Mouse (Mus musculus) bone marrow, adult 2 months (tissue): ENCODE measurements around the gene Pskh1. TPM values are rescaled to one million over a fixed set of nuclear protein-coding genes. Genes with fewer than 3 reads are reported as not detected.
A peak's percentile ranks its signal among the peaks of the same experiment; 100 is the strongest.

Experiments
- H3K27ac ChIP-seq: fragments of 200-500 bp; 2 replicates; pipeline ENCODE4 v1.5.1; 2012; ENCODE audit warnings: low read depth, mild to moderate bottlenecking, control low read depth, inconsistent platforms, low read length; ENCODE audit not compliant: control insufficient read depth, poor library complexity, insufficient read depth
- H3K4me1 ChIP-seq: fragments of 200-500 bp; 2 replicates; pipeline ENCODE4 v1.6.1; 2011; ENCODE audit warnings: low read length; ENCODE audit not compliant: control insufficient read depth, insufficient read depth
- H3K4me3 ChIP-seq: fragments of 200-500 bp; replicated peaks from 2 replicates; pipeline ENCODE3; 2011; ENCODE audit warnings: mild to moderate bottlenecking, low read depth, low read length, control low read depth; ENCODE audit not compliant: control insufficient read depth
- CTCF ChIP-seq: fragments of 200-500 bp; IDR thresholded peaks from 2 replicates; pipeline ENCODE4 v1.5.1; 2011; ENCODE audit warnings: low read length, control low read depth; ENCODE audit not compliant: control insufficient read depth, insufficient read depth
- POLR2A ChIP-seq: fragments of 200-500 bp; IDR thresholded peaks from 2 replicates; pipeline ENCODE4 v1.6.1; 2011; ENCODE audit warnings: low read depth, mild to moderate bottlenecking, control low read depth, low read length, borderline replicate concordance; ENCODE audit not compliant: control insufficient read depth
- WGBS: fragments of 180-500 bp; shearing (Covaris S2); methylation state at CpG from one replicate; pipeline ENCODE4 v1.1.7; 2018; 5-methylcytosine and 5-hydroxymethylcytosine counted together
- polyA plus RNA-seq: library from polyadenylated mRNA; stranded (reverse); fragments of >200 nt; gene quantifications from 2 replicates; pipeline ENCODE4 v1.2.4, GENCODE M21; 2011; ENCODE audit warnings: low replicate concordance; ENCODE audit not compliant: missing spikeins, insufficient read depth, insufficient read length

Gene Pskh1
- polyA plus RNA-seq, 1 experiment, result 2.9 TPM

DNA sequence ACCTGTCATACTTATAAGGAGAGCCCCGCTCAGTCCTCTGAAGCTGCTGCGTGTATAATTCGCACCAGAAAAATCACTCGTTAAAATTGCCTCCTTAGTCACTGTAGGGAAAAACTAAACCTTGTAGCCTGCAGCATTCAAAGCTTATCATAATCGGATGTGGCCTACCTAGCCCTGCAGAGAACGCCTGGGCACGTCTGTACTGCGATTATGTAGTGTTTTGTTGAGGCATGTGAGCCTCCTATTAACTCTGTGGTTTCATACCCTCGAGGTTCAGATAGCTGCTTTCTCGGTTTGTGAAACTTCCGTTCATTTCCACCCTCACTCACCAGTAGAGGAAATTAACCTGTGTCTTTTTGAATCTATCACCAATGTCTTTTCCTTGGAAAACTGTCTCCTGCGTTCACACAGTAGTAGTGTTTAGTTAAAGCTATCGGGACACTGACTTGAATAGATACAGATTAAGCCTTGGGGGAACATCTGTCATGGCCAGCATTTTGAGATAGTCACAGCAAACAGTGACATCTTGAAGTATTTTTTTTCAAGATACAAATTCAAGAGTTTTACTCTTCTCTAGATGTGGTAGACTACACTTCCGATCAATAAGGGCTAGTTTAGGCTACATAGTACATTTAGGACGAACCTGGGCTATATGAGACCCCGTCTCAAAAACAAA is 838 bp downstream of the Pskh1 start:
- TF ChIP-seq POLR2A, result no peak
- no peak for TF ChIP-seq CTCF
- H3K4me3 ChIP-seq, result peak overlapping the region; percentile 96
- 18% methylated on average over 16 of the region's 16 CpGs for WGBS
- H3K4me1 ChIP-seq, result peaks cover 1% of the 10 kb centered on the region
- peak overlapping the region; percentile 90 for H3K27ac ChIP-seq

DNA sequence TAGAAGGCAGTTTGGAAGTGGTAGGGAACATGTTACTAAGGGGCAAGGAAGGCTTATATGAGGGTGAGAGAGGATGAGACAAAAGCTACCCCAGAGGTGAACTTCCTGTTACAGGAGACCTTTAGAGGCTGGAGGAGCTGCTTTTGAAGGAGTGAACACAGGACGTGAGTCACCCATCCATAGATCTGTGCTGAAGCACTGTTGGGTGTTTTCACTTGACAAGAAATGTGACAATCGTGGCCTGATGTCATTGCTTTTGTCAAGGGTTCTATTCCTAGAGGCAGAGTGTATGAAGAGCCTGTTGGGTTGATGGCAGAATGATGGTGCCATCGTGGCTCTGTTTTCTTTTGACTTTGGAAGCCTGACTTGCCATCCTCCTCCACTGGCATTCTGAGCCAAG is 19.1 kb downstream of the Pskh1 start:
- no peak overlapping the region for H3K4me3 ChIP-seq
- TF ChIP-seq CTCF, result no peak
- no peak for TF ChIP-seq POLR2A
- H3K4me1 ChIP-seq, result no peaks in the 10 kb centered on the region; the same call in 1 of the 2 replicates
- 76% methylated on average over 3 of the region's 3 CpGs for WGBS
- no peak overlapping the region for H3K27ac ChIP-seq

- TF ChIP-seq POLR2A, result no peak
- no peak for TF ChIP-seq CTCF
- Histone ChIP-seq H3K27ac (no peak overlapping the region), H3K4me1 (no peaks in the 10 kb centered on the region), H3K4me3 (no peak overlapping the region)
- WGBS, result 84% methylated on average over 3 of the region's 3 CpGs
Observed at GRCm38 (mm10) chr8:105925123-105925522, 24.9 kb downstream of the Pskh1 start.

DNA sequence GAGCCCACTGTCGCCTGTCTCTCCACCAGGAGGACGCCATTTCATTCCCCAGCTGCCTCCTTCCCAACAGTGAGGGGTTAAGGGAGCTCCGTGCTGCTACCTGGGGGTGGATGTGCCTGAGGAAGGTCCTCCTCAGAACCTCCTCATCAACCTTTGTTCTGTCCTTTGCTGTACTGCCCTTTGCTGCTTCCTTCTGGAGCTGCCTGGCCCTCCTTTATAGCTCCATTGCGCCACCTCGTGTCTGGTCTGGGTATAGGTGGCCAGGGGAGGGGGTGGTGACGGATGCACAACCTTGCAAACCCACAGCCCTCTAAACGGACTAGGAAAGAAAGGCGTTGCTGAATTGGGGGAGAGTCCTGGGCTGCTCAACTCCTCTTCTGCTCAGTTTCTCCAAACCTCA is 30.4 kb downstream of the Pskh1 start:
- no peak for TF ChIP-seq POLR2A
- peak; percentile 98 for TF ChIP-seq CTCF
- H3K4me1 ChIP-seq, result no peaks in the 10 kb centered on the region; the same call in 1 of the 2 replicates
- WGBS, result 30% methylated on average over 8 of the region's 8 CpGs
- no peak overlapping the region for H3K27ac ChIP-seq
- H3K4me3 ChIP-seq, result no peak overlapping the region

DNA sequence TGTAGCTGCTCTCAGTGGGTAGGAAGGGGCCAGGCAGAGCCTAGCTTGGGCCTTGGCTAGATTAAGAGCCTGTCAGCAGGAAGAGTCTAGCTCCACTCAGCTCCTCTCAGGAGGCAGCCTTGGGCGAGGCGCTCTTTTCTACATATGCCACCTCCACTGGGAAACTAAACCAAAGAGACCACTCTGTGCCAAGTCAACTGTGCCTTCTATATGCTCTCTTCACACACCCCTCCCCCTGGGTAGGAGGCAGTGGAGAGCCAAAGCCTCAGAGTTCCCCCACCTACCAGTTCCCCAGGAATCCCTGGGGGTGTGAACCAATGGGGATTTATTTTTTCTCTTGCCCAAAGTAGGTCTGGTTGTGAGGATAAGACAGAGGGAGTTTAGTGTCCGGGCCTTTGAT is 31.0 kb downstream of the Pskh1 start:
- Histone ChIP-seq H3K27ac (no peak overlapping the region), H3K4me3 (no peak overlapping the region), H3K4me1 (no peaks in the 10 kb centered on the region; the same call in 1 of the 2 replicates)
- 92% methylated on average over 3 of the region's 3 CpGs for WGBS
- no peak for TF ChIP-seq POLR2A

- TF ChIP-seq POLR2A (no peak), CTCF (no peak)
- Histone ChIP-seq H3K27ac (no peak overlapping the region), H3K4me1 (peaks cover 1% of the 10 kb centered on the region; the same call in 1 of the 2 replicates), H3K4me3 (no peak overlapping the region)
- 90% methylated on average over 11 of the region's 11 CpGs for WGBS
Observed at GRCm38 (mm10) chr8:105932525-105932924, 32.3 kb downstream of the Pskh1 start.

- TF ChIP-seq POLR2A (no peak), CTCF (no peak)
Observed at GRCm38 (mm10) chr8:105933762-105934161, 33.5 kb downstream of the Pskh1 start, which contains the start of gene Ctrl. TSS of gene Ctrl (minus strand) at chr8:105933862.

GRCm38 (mm10) chr8:105935105-105935504 is 34.9 kb downstream of the Pskh1 start:
- H3K4me1 ChIP-seq, result peaks cover 1% of the 10 kb centered on the region; the same call in 1 of the 2 replicates
- H3K27ac ChIP-seq, result no peak overlapping the region
- WGBS, result 26% methylated on average over 6 of the region's 6 CpGs

More at GRCm38 (mm10) chr8:105933762-105934161, 33.5 kb downstream of the Pskh1 start, which contains the start of gene Ctrl:
- Histone ChIP-seq H3K4me3 (no peak within 1 kb of the TSS), H3K27ac (no peak within 1 kb of the TSS), H3K4me1 (peaks cover 1% of the 10 kb centered on the region; the same call in 1 of the 2 replicates)
- 84% methylated on average over 2 of the region's 2 CpGs for WGBS

GRCm38 (mm10) chr8:105935863-105936603 is 35.8 kb downstream of the Pskh1 start:
- TF ChIP-seq CTCF, result no peak
- no peak for TF ChIP-seq POLR2A
- H3K27ac ChIP-seq, result no peak overlapping the region
- no peak overlapping the region for H3K4me3 ChIP-seq
- 60% methylated on average over 7 of the region's 7 CpGs for WGBS
- peaks cover 1% of the 10 kb centered on the region; the same call in 1 of the 2 replicates for H3K4me1 ChIP-seq

More at GRCm38 (mm10) chr8:105935105-105935504, 34.9 kb downstream of the Pskh1 start:
- TF ChIP-seq CTCF (no peak), POLR2A (no peak)
- H3K4me3 ChIP-seq, result no peak overlapping the region
